Mouse (Mus musculus) CH12.LX (cell line): ENCODE measurements around the gene Cmip. TPM values are rescaled to one million over a fixed set of nuclear protein-coding genes. Genes with fewer than 3 reads are reported as not detected.
A peak's percentile ranks its signal among the peaks of the same experiment; 100 is the strongest.

Experiments used
- DNase-seq: peaks from one replicate; pipeline ENCODE4 v3.0.0-alpha.2; 2013; ENCODE audit errors: extremely low read depth
- H3K27ac ChIP-seq: 2 replicates; pipeline ENCODE4 v1.5.1; 2012; ENCODE audit warnings: low read depth, mild to moderate bottlenecking, control low read depth, moderate library complexity; ENCODE audit not compliant: insufficient read depth
- H3K27me3 ChIP-seq: replicated peaks from 2 replicates; pipeline ENCODE3; 2012; ENCODE audit warnings: inconsistent platforms
- H3K36me3 ChIP-seq, 2 experiments: replicated peaks in 1 of 2; 2 replicates each; pipeline versions ENCODE3 to v1.6.1; 2012; ENCODE audit warnings: inconsistent platforms in 1 of 2, low read length in 1 of 2, mild to moderate bottlenecking in 1 of 2, mixed read lengths in 1 of 2, moderate library complexity in 1 of 2; ENCODE audit not compliant: control insufficient read depth in 1 of 2, insufficient read depth in 1 of 2
- H3K4me1 ChIP-seq, 2 experiments: 2 replicates each; pipeline ENCODE4 v1.6.1; 2012; ENCODE audit warnings: inconsistent platforms in 1 of 2, moderate library complexity in 1 of 2; ENCODE audit not compliant: insufficient read depth in 2 of 2, control insufficient read depth in 1 of 2
- H3K4me2 ChIP-seq: 2 replicates; pipeline ENCODE4 v1.6.1; 2012; ENCODE audit warnings: low read depth, mild to moderate bottlenecking, control low read depth; ENCODE audit not compliant: poor library complexity, insufficient read depth, severe bottlenecking
- H3K4me3 ChIP-seq, 3 experiments: fragments of 150-350 bp in 1 of 3; sonication (generic) in 1 of 3; replicated peaks in 1 of 3; 2 replicates each; pipeline versions ENCODE3 to v1.5.1; 2011 to 2012; ENCODE audit warnings: low read depth in 2 of 3, low read length in 2 of 3, mild to moderate bottlenecking in 2 of 3, moderate library complexity in 2 of 3, control low read depth in 1 of 3, improper control_type of control experiment in 1 of 3, inconsistent platforms in 1 of 3, mixed read lengths in 1 of 3; ENCODE audit not compliant: poor library complexity in 1 of 3
- H3K79me2 ChIP-seq: replicated peaks from 2 replicates; pipeline ENCODE4 v1.6.1; 2012; ENCODE audit warnings: mild to moderate bottlenecking, moderate library complexity; ENCODE audit not compliant: control insufficient read depth, poor library complexity, insufficient read depth, severe bottlenecking; ENCODE audit errors: extremely low read depth
- H3K9ac ChIP-seq: 2 replicates; pipeline ENCODE4 v1.6.1; 2012; ENCODE audit warnings: low read depth, mild to moderate bottlenecking, control low read depth, moderate library complexity; ENCODE audit not compliant: insufficient read depth
- H3K9me3 ChIP-seq: replicated peaks from 2 replicates; pipeline ENCODE3; 2012; ENCODE audit warnings: low read length, inconsistent platforms, mixed read lengths
- CHD1 ChIP-seq: IDR thresholded peaks from 2 replicates; pipeline ENCODE4 v1.6.1; 2012; ENCODE audit warnings: low read depth, low read length, improper control_type of control experiment, inconsistent platforms
- CTCF ChIP-seq, 2 experiments: IDR thresholded peaks in 1 of 2; conservative IDR thresholded peaks in 1 of 2; 2 replicates each; pipeline ENCODE4 v1.5.1; 2011 to 2012; ENCODE audit warnings: low read depth in 2 of 2, low read length in 2 of 2, improper control_type of control experiment in 1 of 2, inconsistent platforms in 1 of 2, mild to moderate bottlenecking in 1 of 2, moderate library complexity in 1 of 2
- HCFC1 ChIP-seq: IDR thresholded peaks from 2 replicates; pipeline ENCODE4 v1.6.1; 2012; ENCODE audit warnings: low read depth, mild to moderate bottlenecking, inconsistent platforms, low read length, improper control_type of control experiment
- IRF4 ChIP-seq: IDR thresholded peaks from 2 replicates; pipeline ENCODE4 v1.6.1; 2014; ENCODE audit warnings: low read depth, mild to moderate bottlenecking, inconsistent platforms, low read length, improper control_type of control experiment
- MYC ChIP-seq: IDR thresholded peaks from 2 replicates; pipeline ENCODE4 v1.6.1; 2011; ENCODE audit warnings: low read depth, mild to moderate bottlenecking, improper control_type of control experiment, low read length
- NELFE ChIP-seq: IDR thresholded peaks from 2 replicates; pipeline ENCODE4 v1.6.1; 2011; ENCODE audit warnings: low read depth, low read length, improper control_type of control experiment
- PAX5 ChIP-seq: IDR thresholded peaks from 2 replicates; pipeline ENCODE4 v1.6.1; 2012; ENCODE audit warnings: low read length, inconsistent platforms, mixed read lengths
- RAD21 ChIP-seq: IDR thresholded peaks from 2 replicates; pipeline ENCODE4 v1.6.1; 2011; ENCODE audit warnings: low read depth, mild to moderate bottlenecking, low read length, improper control_type of control experiment, moderate library complexity
- SIN3A ChIP-seq: IDR thresholded peaks from 2 replicates; pipeline ENCODE4 v1.6.1; 2012; ENCODE audit warnings: low read length, improper control_type of control experiment, inconsistent platforms
- SMC3 ChIP-seq: IDR thresholded peaks from 2 replicates; pipeline ENCODE4 v1.6.1; 2011; ENCODE audit warnings: low read depth, low read length, improper control_type of control experiment
- dilution Hi-C: fragments of 300-500 bp; cut with MboI; formaldehyde crosslinking; loops from 2 replicates; pipeline ENCODE4 v1.14.3; 2020; ENCODE audit warnings: low sequenced_read_pairs; ENCODE audit not compliant: extremely low pct_unique_long_range_greater_than_20kb, extremely low pct_ligation_motif_present
- in situ Hi-C: fragments of 300-500 bp; cut with MboI; formaldehyde crosslinking; loops from 3 replicates; pipeline ENCODE4 v1.14.3; 2019; ENCODE audit warnings: low sequenced_read_pairs, low pct_ligation_motif_present, low pct_unique_long_range_greater_than_20kb, mixed read lengths
- polyA plus RNA-seq: library from polyadenylated mRNA; unstranded; fragments of >175 nt; gene quantifications from 2 replicates; pipeline ENCODE4 v1.2.1, GENCODE M21; 2012; ENCODE audit warnings: low read depth; ENCODE audit not compliant: insufficient read length
- total RNA-seq, 2 experiments: library from RNA; depleted of rRNA; stranded (reverse); fragments of 300-350 nt in 1 of 2; fragments of >200 nt in 1 of 2; gene quantifications; 2 replicates each; pipeline ENCODE4 v1.2.3; 2012 to 2014

Gene Cmip
- total and polyA plus RNA-seq, 3 experiments, result 5.2 to 39.0 (median 16.5) TPM

DNA sequence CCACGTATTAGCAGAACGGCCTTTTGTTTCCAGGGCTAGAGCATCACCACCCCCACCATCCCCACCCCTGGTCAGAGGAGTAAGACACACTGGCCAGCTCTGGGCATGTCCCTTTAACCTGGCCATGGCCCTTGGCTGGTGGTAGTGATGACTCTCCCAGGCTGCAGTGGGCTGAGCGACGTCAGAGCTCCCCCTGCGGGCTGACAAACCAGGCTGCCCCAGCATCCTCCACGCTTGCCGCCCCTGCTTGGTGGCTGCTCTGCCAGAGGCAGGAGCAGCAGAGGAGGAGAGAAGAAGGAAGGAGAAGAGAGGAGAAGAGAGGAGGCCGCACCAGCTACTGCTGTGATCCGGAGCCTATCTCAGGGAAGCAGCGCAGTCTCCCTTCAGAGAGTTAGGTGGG, 122.3 kb downstream of the Cmip start:
- in situ Hi-C loops (loop anchor here (5.0 kb wide), 1 partner anchor 37 kb away; no protein-coding TSS in a partner anchor), dilution Hi-C loops (no loop called here)
- Histone ChIP-seq H3K27ac (no peak overlapping the region), H3K9ac (no peak overlapping the region), H3K27me3 (no peaks in the 10 kb centered on the region), H3K4me3 (no peak overlapping the region), H3K79me2 (no peaks in the 10 kb centered on the region), H3K4me1 (peaks cover 0 to 15% of the 10 kb centered on the region in 2 experiments; a peak in 2 of 4 replicates), H3K9me3 (peaks cover 8% of the 10 kb centered on the region), H3K36me3 (peaks cover 9 to 89% of the 10 kb centered on the region in 2 experiments), H3K4me2 (no peak overlapping the region)
- peak; percentile 21 for DNase-seq
- TF ChIP-seq RAD21 (peak; percentile 58), CTCF (conservative IDR thresholded peaks at IDR 0.05 in 1 of 2, IDR thresholded peaks at IDR 0.05 in 1 of 2; ENCODE audit: low read depth in 2 of 2, low read length in 2 of 2) (peak in 1 of 2 experiments; percentile 63; a peak in 2 of 4 replicates), SMC3 (peak; percentile 80), HCFC1 (no peak), CHD1 (no peak)

DNA sequence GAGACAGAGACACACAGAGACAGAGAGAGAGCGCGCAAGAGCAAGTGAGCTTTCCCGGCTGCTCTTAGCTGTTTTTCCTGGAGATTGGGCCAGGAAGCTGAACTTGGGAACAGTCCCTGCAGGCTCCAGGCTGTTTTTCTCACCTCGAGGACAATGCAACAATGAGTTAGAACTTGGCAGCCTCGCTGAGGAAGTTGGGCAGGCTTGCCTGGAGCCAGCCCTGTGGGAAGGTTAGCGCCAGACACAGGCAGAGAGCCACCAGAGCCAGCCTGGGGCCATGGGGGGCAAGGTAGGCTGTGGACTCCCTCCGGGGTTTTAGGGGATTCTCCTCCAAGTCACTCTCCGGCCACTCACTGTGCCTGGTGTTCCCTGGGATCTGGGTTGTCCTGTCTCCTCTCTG, 123.9 kb downstream of the Cmip start:
- in situ Hi-C loops, result no loop called here
- Histone ChIP-seq H3K4me3 (no peak overlapping the region), H3K4me1 (peaks cover 0 to 16% of the 10 kb centered on the region in 2 experiments; a peak in 2 of 4 replicates), H3K27ac (no peak overlapping the region), H3K27me3 (no peaks in the 10 kb centered on the region), H3K36me3 (peaks cover 14 to 94% of the 10 kb centered on the region in 2 experiments), H3K79me2 (no peaks in the 10 kb centered on the region), H3K9ac (no peak overlapping the region), H3K9me3 (peaks cover 16% of the 10 kb centered on the region), H3K4me2 (no peak overlapping the region)
- dilution Hi-C loops, result no loop called here
- DNase-seq, result no peak
- TF ChIP-seq NELFE, result no peak
- TF ChIP-seq SIN3A, result no peak
- no peak for TF ChIP-seq SMC3

DNA sequence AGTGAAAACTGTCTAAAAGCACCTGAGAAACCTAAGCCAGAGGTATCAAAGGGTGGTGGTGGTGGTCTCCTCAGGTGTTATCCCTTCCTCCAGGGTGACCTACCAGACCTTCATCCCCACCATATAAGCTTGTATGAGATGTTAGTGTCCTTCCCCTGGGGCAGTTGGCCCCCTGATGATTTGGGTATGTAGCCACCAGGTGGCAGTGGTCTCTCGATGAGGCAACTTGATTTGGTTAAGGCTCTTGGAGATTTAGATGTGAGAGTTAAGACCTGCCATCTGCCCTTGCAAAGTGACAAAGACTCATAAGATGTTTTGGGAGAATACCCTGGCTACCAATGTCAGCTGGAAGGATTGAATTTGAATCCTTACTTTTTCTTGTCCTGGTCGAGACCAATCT, 129.3 kb downstream of the Cmip start:
- Histone ChIP-seq H3K4me3 (no peak overlapping the region), H3K4me1 (peaks cover 17 to 33% of the 10 kb centered on the region in 2 experiments), H3K9ac (no peak overlapping the region), H3K36me3 (peaks cover 11 to 88% of the 10 kb centered on the region in 2 experiments), H3K79me2 (no peaks in the 10 kb centered on the region; the same call in 1 of the 2 replicates), H3K4me2 (no peak overlapping the region), H3K27ac (no peak overlapping the region), H3K9me3 (peaks cover 16% of the 10 kb centered on the region), H3K27me3 (no peaks in the 10 kb centered on the region)
- dilution Hi-C loops (no loop called here), in situ Hi-C loops (loop anchor here (5.0 kb wide), 1 partner anchor 86 kb away; no protein-coding TSS in a partner anchor)
- peak; percentile 51; the same call in 1 of the 2 replicates for TF ChIP-seq NELFE
- 0 out of 2 replicates have a peak, but pooled peaks have one; percentile 18 for TF ChIP-seq IRF4
- TF ChIP-seq RAD21, result peak; percentile 69
- TF ChIP-seq CTCF (conservative IDR thresholded peaks at IDR 0.05 in 1 of 2, IDR thresholded peaks at IDR 0.05 in 1 of 2; ENCODE audit: low read depth in 2 of 2, low read length in 2 of 2), result peak; percentile 15 to 78; a peak in 2 of 4 replicates
- peak; percentile 86 for TF ChIP-seq SMC3
- no peak for TF ChIP-seq MYC
- no peak for TF ChIP-seq PAX5
- DNase-seq, result peak; percentile 65
